Mouse (Mus musculus): ENCODE measurements around the gene Sptbn1.

The Sptbn1 gene

DNA sequence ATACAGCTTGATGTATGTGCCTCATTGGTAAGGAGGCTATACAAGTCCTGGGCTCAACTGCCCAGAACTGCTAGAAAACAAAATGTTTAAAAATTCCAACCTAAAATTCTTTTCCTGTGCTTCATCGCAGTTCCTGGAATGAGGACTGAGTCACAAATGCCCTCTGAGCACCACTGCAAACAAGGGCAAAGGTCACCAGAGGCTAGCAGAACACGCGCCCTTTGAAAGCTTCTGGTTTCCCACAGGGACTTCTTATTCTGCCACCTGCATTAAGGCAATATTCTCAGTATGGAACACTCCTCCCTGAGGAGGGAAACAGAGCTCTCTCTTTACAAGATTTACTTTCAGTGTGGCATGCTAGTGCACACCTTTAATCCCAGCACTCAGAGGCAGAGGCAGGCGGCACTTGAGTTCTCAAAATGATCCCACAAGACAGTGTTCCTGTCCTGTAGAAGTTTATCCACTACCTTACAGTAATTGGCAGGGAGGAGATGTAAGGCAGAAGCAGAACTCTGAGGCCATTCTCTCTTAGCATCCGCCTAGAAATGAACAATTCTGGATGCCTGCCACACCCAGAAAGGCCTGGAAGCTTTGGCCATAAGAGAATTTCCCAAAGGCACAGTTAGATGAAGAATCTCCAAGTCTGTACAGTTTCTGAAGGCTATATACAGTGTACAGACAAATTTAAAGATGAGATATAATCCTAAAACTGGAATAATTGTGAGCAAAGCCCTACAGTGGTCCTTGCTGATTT is 56.1 kb downstream of the Sptbn1 start:
- no peak for DNase-seq (ENCODE audit: low read depth, low spot score)

DNA sequence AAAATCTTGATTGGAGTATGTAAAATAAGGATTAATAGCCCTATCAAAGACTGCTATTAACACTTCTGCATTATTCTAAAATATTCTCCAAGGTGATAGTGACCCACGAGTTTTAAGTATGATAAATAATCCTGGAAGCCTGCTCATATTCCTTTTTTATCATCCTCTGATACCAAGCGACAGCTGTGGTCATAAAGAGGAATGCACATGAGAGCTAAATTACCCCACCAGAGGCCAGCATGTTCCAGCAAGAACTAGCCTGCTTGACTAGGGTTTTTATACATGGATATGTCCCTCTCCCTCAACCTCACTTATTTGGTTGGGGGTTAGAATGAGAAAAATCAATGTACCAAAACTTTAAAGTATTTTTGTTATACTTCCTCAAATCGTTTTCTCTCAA is 56.8 kb downstream of the Sptbn1 start:
- no peak for DNase-seq (ENCODE audit: low read depth, low spot score)

DNA sequence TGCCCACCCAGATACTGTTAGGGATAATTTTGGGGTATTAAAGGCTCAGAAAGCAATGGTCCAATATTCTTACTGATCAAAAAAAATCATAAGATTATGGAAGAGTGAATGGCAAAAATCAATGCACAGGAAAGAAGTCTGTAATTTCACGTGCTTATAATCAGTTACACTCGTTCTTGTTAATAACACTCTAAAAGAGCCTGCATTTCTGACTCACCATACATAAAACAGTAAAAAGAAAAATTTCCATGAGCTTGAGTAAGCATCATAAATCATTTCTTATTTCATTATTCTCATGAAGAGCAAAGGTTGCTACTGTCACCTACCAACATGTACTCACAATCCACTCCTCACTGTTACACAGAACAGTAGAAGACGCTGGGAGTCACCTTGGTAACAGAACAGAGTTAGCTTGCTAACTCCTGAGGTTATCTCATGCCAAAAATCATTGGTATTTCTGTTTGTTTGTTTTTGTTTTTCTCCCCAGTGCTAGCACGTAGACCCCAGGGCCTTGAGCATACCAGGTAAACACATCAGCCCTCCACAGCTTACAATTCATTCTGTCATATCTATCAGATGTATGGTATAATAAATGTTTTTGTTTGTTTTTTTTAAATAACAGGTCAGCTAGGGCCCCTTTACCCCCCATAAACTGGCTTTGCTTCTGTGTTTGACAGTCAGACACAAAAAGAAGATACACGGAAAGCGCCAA is 57.7 kb downstream of the Sptbn1 start:
- DNase-seq (ENCODE audit: low read depth, low spot score) = no peak

- DNase-seq (ENCODE audit: low read depth, low spot score) = no peak
Measured at GRCm38 (mm10) chr11:30209495-30209894, 58.5 kb downstream of the Sptbn1 start.

GRCm38 (mm10) chr11:30204398-30204797 is 63.6 kb downstream of the Sptbn1 start:
- DNase-seq (ENCODE audit: low read depth, low spot score) = no peak

- DNase-seq (ENCODE audit: low read depth, low spot score) = no peak
Measured at GRCm38 (mm10) chr11:30200391-30200790, 67.6 kb downstream of the Sptbn1 start.

- DNase-seq (ENCODE audit: low read depth, low spot score) = peak; percentile 96
Measured at GRCm38 (mm10) chr11:30198091-30198675, 69.8 kb downstream of the Sptbn1 start.

DNA sequence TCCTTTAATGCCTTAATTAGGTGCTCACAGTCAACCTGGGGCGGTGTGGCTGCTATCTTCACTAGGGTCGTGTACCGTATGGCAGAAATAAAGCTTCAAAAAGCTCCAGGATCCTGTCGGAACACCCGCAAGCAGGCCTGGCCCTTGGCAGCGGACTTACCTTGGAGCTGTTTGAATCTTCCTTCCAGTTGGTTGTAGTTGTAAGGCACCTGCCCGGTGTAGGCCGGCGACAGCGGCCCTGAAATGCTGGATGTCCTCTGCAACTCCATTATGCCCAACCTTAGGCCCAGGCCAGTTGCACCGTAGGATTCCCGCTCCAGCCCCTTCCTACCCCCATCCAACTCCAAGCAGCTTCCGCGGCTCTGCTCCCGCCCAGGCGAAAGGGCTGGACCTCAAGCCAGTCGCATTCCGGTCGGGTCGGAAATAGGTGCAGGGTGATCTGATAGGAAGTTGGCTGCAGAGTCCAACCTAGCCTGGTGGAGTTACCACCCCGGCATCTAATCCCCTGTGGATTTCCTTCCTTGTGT is 70.3 kb downstream of the Sptbn1 start:
- peak; percentile 78 for DNase-seq (ENCODE audit: low read depth, low spot score)

- DNase-seq (ENCODE audit: low read depth, low spot score) = peak; percentile 52
Measured at GRCm38 (mm10) chr11:30196368-30197070, 71.5 kb downstream of the Sptbn1 start.

- peak; percentile 71 for DNase-seq (ENCODE audit: low read depth, low spot score)
Measured at GRCm38 (mm10) chr11:30195756-30196155, 72.2 kb downstream of the Sptbn1 start.

DNA sequence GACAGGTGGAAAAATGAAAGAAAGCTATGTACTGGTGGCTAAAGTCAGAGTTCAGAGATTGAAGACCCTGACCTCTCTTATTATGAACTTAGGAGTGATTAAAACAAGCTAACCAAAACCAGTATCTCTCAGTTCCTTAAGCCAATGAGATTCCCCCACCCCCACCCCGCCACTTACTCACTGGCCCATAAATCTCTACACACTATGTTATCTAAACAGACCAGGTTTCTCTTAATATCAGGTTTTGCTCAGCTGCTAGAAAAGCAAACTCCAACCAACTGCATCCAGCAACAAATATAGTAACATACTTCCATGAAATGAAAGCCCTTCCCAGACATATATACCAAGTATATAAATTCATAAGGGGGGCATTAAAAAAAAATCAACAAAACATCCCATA is 73.2 kb downstream of the Sptbn1 start:
- DNase-seq (ENCODE audit: low read depth, low spot score) = peak; percentile 55

DNA sequence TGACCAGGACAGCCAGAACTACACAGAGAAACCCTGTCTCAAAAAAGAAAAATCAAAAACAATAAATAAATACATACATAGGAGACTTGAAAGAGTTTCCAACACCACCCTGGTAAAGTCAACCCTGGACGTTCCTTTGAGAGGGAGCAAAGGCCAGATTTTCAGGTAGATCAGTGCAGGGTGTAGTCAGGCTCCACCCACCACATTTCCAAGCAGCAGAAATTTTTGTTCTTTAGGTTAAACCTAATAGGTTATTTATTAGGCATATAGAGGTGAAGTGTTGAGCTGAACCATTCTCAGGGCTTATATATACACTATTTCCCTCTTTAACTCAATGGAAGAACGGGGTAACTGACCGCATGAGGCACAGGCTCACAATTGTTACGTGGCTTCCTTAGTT is 77.0 kb downstream of the Sptbn1 start:
- DNase-seq (ENCODE audit: low read depth, low spot score) = no peak

DNA sequence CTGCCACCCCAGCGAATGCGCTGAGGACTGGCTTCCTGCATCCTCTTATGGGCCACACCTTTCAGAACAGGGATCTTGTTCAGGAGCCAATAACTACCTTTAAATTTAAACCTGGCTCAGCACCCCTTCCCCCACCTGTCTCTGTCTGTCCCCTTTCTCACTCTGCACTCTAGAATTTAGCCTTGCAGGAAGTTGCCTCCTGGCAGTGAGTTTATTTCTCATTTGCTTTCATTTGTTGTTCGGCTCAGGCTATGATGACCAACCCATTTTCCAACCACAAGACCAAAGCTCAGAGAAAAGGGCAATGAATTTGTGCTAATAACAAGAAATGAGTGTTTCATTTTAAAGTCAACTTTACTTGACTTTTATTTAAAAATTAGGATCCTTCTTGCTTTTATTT is 77.9 kb downstream of the Sptbn1 start:
- no peak for DNase-seq (ENCODE audit: low read depth, low spot score)

GRCm38 (mm10) chr11:30186902-30187470 is 81.0 kb downstream of the Sptbn1 start:
- DNase-seq (ENCODE audit: low read depth, low spot score) = no peak

DNA sequence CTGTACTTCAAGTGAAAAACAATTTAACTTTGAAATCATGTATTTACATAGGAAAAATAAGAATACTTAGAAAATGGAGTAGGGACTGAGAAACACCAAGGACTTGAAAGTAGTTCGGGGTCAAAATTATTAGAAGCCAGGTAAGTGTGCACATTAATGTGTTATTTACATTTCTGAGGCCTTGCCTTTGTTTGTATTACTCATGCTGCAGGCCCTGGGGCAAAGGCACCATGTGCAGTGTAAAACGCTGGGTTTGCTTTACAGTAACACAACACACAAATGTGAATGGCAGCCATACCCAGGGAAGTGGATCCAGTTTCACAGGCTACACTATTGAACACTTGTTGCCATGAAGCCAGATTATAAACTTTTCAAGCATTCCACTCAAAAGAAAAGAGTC is 83.4 kb downstream of the Sptbn1 start:
- DNase-seq (ENCODE audit: low read depth, low spot score) = no peak

GRCm38 (mm10) chr11:30182716-30183411 is 85.1 kb downstream of the Sptbn1 start:
- no peak for DNase-seq (ENCODE audit: low read depth, low spot score)

- DNase-seq (ENCODE audit: low read depth, low spot score) = no peak
Measured at GRCm38 (mm10) chr11:30178193-30178592, 89.8 kb downstream of the Sptbn1 start.

- no peak for DNase-seq (ENCODE audit: low read depth, low spot score)
Measured at GRCm38 (mm10) chr11:30177145-30177840, 90.7 kb downstream of the Sptbn1 start.

DNA sequence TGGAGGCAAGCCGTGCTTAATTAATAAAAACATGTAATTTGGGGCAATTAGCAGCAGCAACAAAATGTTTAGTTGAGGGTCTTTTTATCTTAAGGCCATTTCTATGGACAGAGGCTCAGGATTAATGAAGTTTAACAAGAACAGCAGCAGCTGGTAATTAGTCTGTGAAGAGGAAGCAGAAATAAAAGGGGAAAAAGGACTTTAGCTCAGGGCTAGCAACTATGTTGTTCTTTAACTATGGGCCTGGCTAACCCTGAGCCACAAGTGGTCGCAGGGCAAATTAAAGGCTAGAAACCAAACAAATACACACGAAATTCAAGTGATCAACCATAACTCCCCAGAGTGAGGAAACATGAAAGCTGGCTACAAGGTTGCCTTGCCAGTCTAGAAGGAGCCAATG is 91.9 kb downstream of the Sptbn1 start:
- DNase-seq (ENCODE audit: low read depth, low spot score) = no peak

GRCm38 (mm10) chr11:30175623-30176022 is 92.4 kb downstream of the Sptbn1 start:
- no peak for DNase-seq (ENCODE audit: low read depth, low spot score)

Measured in A20 (cell line).